In genomic region chr8:85460804-85461203, GRCm38 (mm10) we compare ENCODE assay signal across 10 mouse cellular contexts. TPM values are rescaled to one million over a fixed set of nuclear protein-coding genes. Genes with fewer than 3 reads are reported as not detected.
A peak's percentile ranks its signal among the peaks of the same experiment; 100 is the strongest.
DNase-seq lines count a peak whose midpoint lies in the region; ATAC-seq and TF ChIP-seq lines count a peak whose summit lies in the region.
"Had no signal": no experiment of that assay in that cellular context is flagged by ENCODE, and none has a peak within 500 bp of the region (broad histone marks: within the 10 kb centered on the region; RNA-seq: fewer than 3 reads in every experiment).

No protein-coding gene starts in this region.

- no peak for ATAC-seq in midbrain, embryonic 14.5 days (ENCODE audit: low FRiP score, low TSS enrichment)
- ATAC-seq in midbrain, embryonic 16.5 days = no peak

- TF ChIP-seq POLR2A in brain, embryonic 14.5 days (IDR thresholded peaks at IDR 0.05; ENCODE audit: borderline replicate concordance, extremely low read depth, insufficient read depth, insufficient read length, poor library complexity, severe bottlenecking) = no peak

- no peak overlapping the region for H3K4me3 ChIP-seq in heart, embryonic 10.5 days
- no peak overlapping the region for H3K4me3 ChIP-seq in midbrain, embryonic 14.5 days (replicated peaks; ENCODE audit: low read depth, low read length)
- no peak overlapping the region for H3K4me3 ChIP-seq in midbrain, embryonic 16.5 days (ENCODE audit: low read depth, low read length)
- H3K4me3 ChIP-seq: forebrain, embryonic 12.5 days; limb, embryonic 13.5 days had no signal

- H3K27ac ChIP-seq in heart, embryonic 10.5 days = no peak overlapping the region
- H3K27ac ChIP-seq in midbrain, embryonic 14.5 days (replicated peaks; ENCODE audit: low read depth, low read length) = no peak overlapping the region
- H3K27ac ChIP-seq in midbrain, embryonic 16.5 days (ENCODE audit: low read length) = no peak overlapping the region
- H3K27ac ChIP-seq: forebrain, embryonic 12.5 days; limb, embryonic 13.5 days had no signal

- no peak overlapping the region for H3K9ac ChIP-seq in midbrain, embryonic 14.5 days (replicated peaks; ENCODE audit: low read length)
- H3K9ac ChIP-seq in midbrain, embryonic 16.5 days (ENCODE audit: low read depth, low read length) = no peak overlapping the region
- H3K9ac ChIP-seq: forebrain, embryonic 12.5 days; limb, embryonic 13.5 days had no signal

- no peaks in the 10 kb centered on the region for H3K36me3 ChIP-seq in heart, embryonic 10.5 days
- no peaks in the 10 kb centered on the region for H3K36me3 ChIP-seq in midbrain, embryonic 14.5 days (ENCODE audit: control insufficient read depth, insufficient read depth, low read length)
- H3K36me3 ChIP-seq in midbrain, embryonic 16.5 days (ENCODE audit: control insufficient read depth, insufficient read depth, low read length) = no peaks in the 10 kb centered on the region
- H3K36me3 ChIP-seq: forebrain, embryonic 12.5 days; limb, embryonic 13.5 days had no signal

- no peaks in the 10 kb centered on the region for H3K9me3 ChIP-seq in heart, embryonic 10.5 days
- H3K9me3 ChIP-seq in midbrain, embryonic 14.5 days (ENCODE audit: control insufficient read depth, low read length) = no peaks in the 10 kb centered on the region
- no peaks in the 10 kb centered on the region for H3K9me3 ChIP-seq in midbrain, embryonic 16.5 days (replicated peaks; ENCODE audit: control insufficient read depth, low read length, poor library complexity, severe bottlenecking)
- H3K9me3 ChIP-seq: forebrain, embryonic 12.5 days; limb, embryonic 13.5 days had no signal

- no peaks in the 10 kb centered on the region for H3K27me3 ChIP-seq in heart, embryonic 10.5 days (ENCODE audit: insufficient read depth, poor library complexity, severe bottlenecking)
- H3K27me3 ChIP-seq in midbrain, embryonic 14.5 days (ENCODE audit: control insufficient read depth, insufficient read depth, low read length) = no peaks in the 10 kb centered on the region
- no peaks in the 10 kb centered on the region for H3K27me3 ChIP-seq in midbrain, embryonic 16.5 days (ENCODE audit: control insufficient read depth, insufficient read depth, low read depth, low read length)
- H3K27me3 ChIP-seq: forebrain, embryonic 12.5 days; limb, embryonic 13.5 days had no signal

- H3K4me2 ChIP-seq in midbrain, embryonic 14.5 days (ENCODE audit: low read length) = no peak overlapping the region
- no peak overlapping the region for H3K4me2 ChIP-seq in midbrain, embryonic 16.5 days (ENCODE audit: low read length)
- H3K4me2 ChIP-seq: forebrain, embryonic 12.5 days; limb, embryonic 13.5 days had no signal

- WGBS in heart, embryonic 10.5 days = 32% methylated on average over 5 of the region's 5 CpGs
- 46% methylated on average over 5 of the region's 5 CpGs for WGBS in midbrain, embryonic 14.5 days
- WGBS in midbrain, embryonic 16.5 days = 39% methylated on average over 5 of the region's 5 CpGs

- 0 out of 2 replicates have a peak, but pooled peaks cover 8% of the 10 kb centered on the region for H3K4me1 ChIP-seq in heart, embryonic 10.5 days
- H3K4me1 ChIP-seq in midbrain, embryonic 14.5 days (ENCODE audit: control insufficient read depth, insufficient read depth, low read length) = no peaks in the 10 kb centered on the region
- H3K4me1 ChIP-seq in midbrain, embryonic 16.5 days (ENCODE audit: control insufficient read depth, insufficient read depth, low read length) = no peaks in the 10 kb centered on the region
- H3K4me1 ChIP-seq: forebrain, embryonic 12.5 days; limb, embryonic 13.5 days had no signal

- peak; percentile 77 for DNase-seq in heart, adult 11 months
- no peak for DNase-seq in heart, embryonic 10.5 days (ENCODE audit: low spot score)
- peak; percentile 29 for DNase-seq in midbrain, embryonic 14.5 days
- peak; percentile 17 for DNase-seq in brain, embryonic 14.5 days (ENCODE audit: low read depth)
- DNase-seq in skeletal muscle tissue, adult 2 months (ENCODE audit: low read depth, low spot score) = peak; percentile 71
- DNase-seq in ovary, postnatal 14 days (ENCODE audit: low spot score) = no peak
- no peak for DNase-seq in thymus, postnatal 0 days (ENCODE audit: low spot score)

- TF ChIP-seq CTCF in brain, embryonic 14.5 days (IDR thresholded peaks at IDR 0.05; ENCODE audit: borderline replicate concordance, extremely low read depth, insufficient read depth, insufficient read length) = peak; percentile 24; the same call in 1 of the 2 replicates

RNA-seq across cellular contexts. Expression of gene 4921524J17Rik, which starts 28.2 kb away (rescaled TPM):
- 61.0 and 64.9 TPM in 2 replicates for polyA plus RNA-seq in heart, embryonic 10.5 days (2016; fragmentation: Nextera tagmentation; extraction: Ambion mirVana)
- 40.9 and 41.1 TPM in 2 replicates for polyA plus RNA-seq in midbrain, embryonic 14.5 days (2014; fragmentation: Nextera tagmentation; extraction: Ambion mirVana)
- 46.5 and 48.6 TPM in 2 replicates for polyA plus RNA-seq in midbrain, embryonic 16.5 days (2015; fragmentation: Nextera tagmentation; extraction: Ambion mirVana)
- 18.5 and 21.1 TPM in 2 replicates for polyA plus RNA-seq in brain, embryonic 14.5 days (2012; rRNA removed)
- polyA plus RNA-seq in thymus, postnatal 0 days (2015; fragmentation: Nextera tagmentation; extraction: Ambion mirVana) = 57.4 and 58.7 TPM in 2 replicates

RNA-seq across cellular contexts. Expression of gene Gpt2, which starts 31.6 kb away (rescaled TPM):
- 13.9 and 25.2 TPM in 2 replicates for polyA plus RNA-seq in heart, embryonic 10.5 days (2016; fragmentation: Nextera tagmentation; extraction: Ambion mirVana)
- polyA plus RNA-seq in midbrain, embryonic 14.5 days (2014; fragmentation: Nextera tagmentation; extraction: Ambion mirVana) = 32.9 and 38.1 TPM in 2 replicates
- 37.7 and 42.2 TPM in 2 replicates for polyA plus RNA-seq in midbrain, embryonic 16.5 days (2015; fragmentation: Nextera tagmentation; extraction: Ambion mirVana)
- 29.6 and 34.2 TPM in 2 replicates for polyA plus RNA-seq in brain, embryonic 14.5 days (2012; rRNA removed)
- 5.1 and 5.3 TPM in 2 replicates for polyA plus RNA-seq in thymus, postnatal 0 days (2015; fragmentation: Nextera tagmentation; extraction: Ambion mirVana)

Comparison
In these comparisons a context has a peak if more than half of its experiments do, and no peak if none do; other contexts are left out.
1. DNase-seq: peak in heart, adult 11 months (single experiment), midbrain, embryonic 14.5 days (single experiment), brain, embryonic 14.5 days (single experiment) and skeletal muscle tissue, adult 2 months (single experiment); none in heart, embryonic 10.5 days (single experiment), ovary, postnatal 14 days (single experiment) and thymus, postnatal 0 days (single experiment).